Mouse (Mus musculus): ENCODE measurements around the gene 1700021F05Rik. TPM values are rescaled to one million over a fixed set of nuclear protein-coding genes. Genes with fewer than 3 reads are reported as not detected.
"Not testable (repeated sequence)": the region's sequence is repeated elsewhere in the genome, so short reads cannot be mapped to it uniquely, and the experiment has no call there.

Gene 1700021F05Rik
- total RNA-seq, 2 experiments from 2014 or later: 45.2 to 52.1 TPM

- intact Hi-C loops (cut with DNase I): no loop called here
- no peak for DNase-seq
These were observed 355 bp upstream of the 1700021F05Rik start for GRCm38 (mm10) chr10:43541153-43541544.

GRCm38 (mm10) chr10:43539746-43540310 is 966 bp downstream of the 1700021F05Rik start:
- DNase-seq: no peak
- intact Hi-C loops (cut with DNase I): no loop called here

GRCm38 (mm10) chr10:43538831-43539230 is 2.0 kb downstream of the 1700021F05Rik start:
- DNase-seq: no peak
- intact Hi-C loops (cut with DNase I): no loop called here

GRCm38 (mm10) chr10:43537652-43538051 is 3.1 kb downstream of the 1700021F05Rik start:
- DNase-seq: no peak
- intact Hi-C loops (cut with DNase I): no loop called here

GRCm38 (mm10) chr10:43534382-43534781 is 6.4 kb downstream of the 1700021F05Rik start:
- intact Hi-C loops (cut with DNase I): no loop called here
- DNase-seq: no peak

GRCm38 (mm10) chr10:43527283-43528269 is 13.2 kb downstream of the 1700021F05Rik start:
- intact Hi-C loops (cut with DNase I): no loop called here
- peak; percentile 22 for DNase-seq

- DNase-seq; intact Hi-C loops (cut with DNase I): not testable (repeated sequence)
These were observed 16.9 kb downstream of the 1700021F05Rik start, which contains the start of gene Gm9803 for GRCm38 (mm10) chr10:43523931-43524330. Gm9803 (plus strand) TSS chr10:43524084.

- intact Hi-C loops (cut with DNase I): no loop called here
These were observed 20.8 kb downstream of the 1700021F05Rik start for GRCm38 (mm10) chr10:43519977-43520376.

GRCm38 (mm10) chr10:43518368-43518767 is 22.4 kb downstream of the 1700021F05Rik start:
- no peak for DNase-seq
- intact Hi-C loops (cut with DNase I): no loop called here

More at GRCm38 (mm10) chr10:43519977-43520376, 20.8 kb downstream of the 1700021F05Rik start:
- DNase-seq: no peak

GRCm38 (mm10) chr10:43517836-43518235 is 23.0 kb downstream of the 1700021F05Rik start:
- DNase-seq: no peak
- intact Hi-C loops (cut with DNase I): no loop called here

GRCm38 (mm10) chr10:43516992-43517660 is 23.7 kb downstream of the 1700021F05Rik start:
- intact Hi-C loops (cut with DNase I): no loop called here
- DNase-seq: no peak

GRCm38 (mm10) chr10:43512976-43513375 is 27.8 kb downstream of the 1700021F05Rik start:
- intact Hi-C loops (cut with DNase I): no loop called here
- no peak for DNase-seq

GRCm38 (mm10) chr10:43509228-43509627 is 31.6 kb downstream of the 1700021F05Rik start:
- intact Hi-C loops (cut with DNase I): no loop called here
- no peak for DNase-seq

- no peak for DNase-seq
- intact Hi-C loops (cut with DNase I): no loop called here
These were observed 33.7 kb downstream of the 1700021F05Rik start for GRCm38 (mm10) chr10:43507051-43507450.

- intact Hi-C loops (cut with DNase I): no loop called here
- no peak for DNase-seq
These were observed 36.5 kb downstream of the 1700021F05Rik start for GRCm38 (mm10) chr10:43504291-43504690.

- peak; percentile 39 for DNase-seq
- intact Hi-C loops (cut with DNase I): no loop called here
These were observed 38.2 kb downstream of the 1700021F05Rik start for GRCm38 (mm10) chr10:43502599-43502998.

GRCm38 (mm10) chr10:43490846-43491245 is 49.9 kb downstream of the 1700021F05Rik start:
- no peak for DNase-seq
- intact Hi-C loops (cut with DNase I): no loop called here

GRCm38 (mm10) chr10:43490034-43490433 is 50.8 kb downstream of the 1700021F05Rik start:
- intact Hi-C loops (cut with DNase I): no loop called here

GRCm38 (mm10) chr10:43489550-43489949 is 51.2 kb downstream of the 1700021F05Rik start:
- no peak for DNase-seq
- intact Hi-C loops (cut with DNase I): no loop called here

More at GRCm38 (mm10) chr10:43490034-43490433, 50.8 kb downstream of the 1700021F05Rik start:
- no peak for DNase-seq

- DNase-seq: no peak
- intact Hi-C loops (cut with DNase I): no loop called here
These were observed 51.7 kb downstream of the 1700021F05Rik start for GRCm38 (mm10) chr10:43489139-43489538.

GRCm38 (mm10) chr10:43488258-43488657 is 52.5 kb downstream of the 1700021F05Rik start:
- intact Hi-C loops (cut with DNase I): no loop called here
- DNase-seq: no peak

All from left cerebral cortex, postnatal 4 days (tissue).